Mouse (Mus musculus) lung, postnatal 0 days (tissue): ENCODE data around the gene Ptgr1. TPM values are rescaled to one million over a fixed set of nuclear protein-coding genes. Genes with fewer than 3 reads are reported as not detected.

ENCODE experiments used
- ATAC-seq: fragments of 200-750 bp; cut with Nextera tagmentation; 2 replicates; pipeline ENCODE4 v1.8.0; 2017; ENCODE audit warnings: moderate library complexity
- DNase-seq: peaks from one replicate; pipeline ENCODE4 v3.0.0-alpha.2; 2016; ENCODE audit warnings: low spot score
- H3K27ac ChIP-seq: fragments of 300-500 bp; sonication (generic); 2 replicates; pipeline ENCODE4 v1.5.1; 2014; ENCODE audit warnings: antibody characterized with exemption, mild to moderate bottlenecking, low read length, mixed read lengths
- H3K27me3 ChIP-seq: fragments of 300-500 bp; sonication (generic); replicated peaks from 2 replicates; pipeline ENCODE4 v1.6.1; 2014; ENCODE audit warnings: low read length, mixed read lengths; ENCODE audit not compliant: insufficient read depth
- H3K36me3 ChIP-seq: fragments of 300-500 bp; sonication (generic); 2 replicates; pipeline ENCODE4 v1.6.1; 2014; ENCODE audit warnings: low read length, mixed read lengths; ENCODE audit not compliant: insufficient read depth
- H3K4me1 ChIP-seq: fragments of 300-500 bp; sonication (generic); 2 replicates; pipeline ENCODE4 v1.6.1; 2014; ENCODE audit warnings: antibody characterized with exemption, low read depth, low read length, mixed read lengths; ENCODE audit not compliant: insufficient read depth
- H3K4me2 ChIP-seq: fragments of 300-500 bp; sonication (generic); replicated peaks from 2 replicates; pipeline ENCODE4 v1.6.1; 2014; ENCODE audit warnings: low read depth, mild to moderate bottlenecking, low read length, moderate library complexity, mixed read lengths
- H3K4me3 ChIP-seq: fragments of 300-500 bp; sonication (generic); 2 replicates; pipeline ENCODE4 v1.5.1; 2014; ENCODE audit warnings: low read depth, low read length
- H3K9ac ChIP-seq: fragments of 300-500 bp; sonication (generic); replicated peaks from 2 replicates; pipeline ENCODE4 v1.6.1; 2014; ENCODE audit warnings: low read depth, mild to moderate bottlenecking
- H3K9me3 ChIP-seq: fragments of 300-500 bp; sonication (generic); 2 replicates; pipeline ENCODE4 v1.6.1; 2016; ENCODE audit warnings: low read length, mixed read lengths
- CTCF ChIP-seq: IDR thresholded peaks from 2 replicates; pipeline ENCODE4 v1.5.1; 2016; ENCODE audit warnings: antibody characterized with exemption, mild to moderate bottlenecking
- EP300 ChIP-seq: IDR thresholded peaks from 2 replicates; pipeline ENCODE4 v1.6.1; 2016; ENCODE audit warnings: antibody characterized with exemption, mild to moderate bottlenecking, control low read depth
- WGBS: fragments of 180-500 bp; shearing (Covaris S2); extraction: QIAGEN DNeasy Blood & Tissue Kit; methylation state at CpG from one replicate; pipeline ENCODE4 v1.1.7; 2014; 5-methylcytosine and 5-hydroxymethylcytosine counted together
- polyA plus RNA-seq: library from polyadenylated mRNA; unstranded; fragments of >200 nt; fragmentation: Nextera tagmentation; extraction: Ambion mirVana; gene quantifications from 2 replicates; pipeline ENCODE4 v1.2.1, GENCODE M21; 2015

Ptgr1 gene
- polyA plus RNA-seq, 1 experiment from 2014 or later = 23.5 TPM

GRCm38 (mm10) chr4:58952630-58953029, 34.3 kb downstream of the Ptgr1 start:
- Histone ChIP-seq H3K36me3 (no peaks in the 10 kb centered on the region), H3K27ac (no peak overlapping the region), H3K9ac (no peak overlapping the region), H3K4me1 (no peaks in the 10 kb centered on the region), H3K4me3 (no peak overlapping the region), H3K9me3 (no peaks in the 10 kb centered on the region), H3K4me2 (no peak overlapping the region), H3K27me3 (no peaks in the 10 kb centered on the region)
- ATAC-seq (no peak), DNase-seq (no peak)
- WGBS = 88% methylated on average over 11 of the region's 11 CpGs
- TF ChIP-seq CTCF (no peak), EP300 (no peak)

- H3K4me1 ChIP-seq = no peaks in the 10 kb centered on the region
- ATAC-seq (no peak), DNase-seq (no peak)
- no peak overlapping the region for H3K27ac ChIP-seq
- no peak overlapping the region for H3K9ac ChIP-seq
- H3K36me3 ChIP-seq = no peaks in the 10 kb centered on the region
- no peaks in the 10 kb centered on the region for H3K9me3 ChIP-seq
- 80% methylated on average over 4 of the region's 4 CpGs for WGBS
- H3K4me2 ChIP-seq = no peak overlapping the region
- TF ChIP-seq EP300 (no peak), CTCF (no peak)
- H3K4me3 ChIP-seq = no peak overlapping the region
- H3K27me3 ChIP-seq = no peaks in the 10 kb centered on the region
Observed at GRCm38 (mm10) chr4:58948391-58948790, 38.5 kb downstream of the Ptgr1 start.

- H3K4me1 ChIP-seq = no peaks in the 10 kb centered on the region
- H3K9me3 ChIP-seq = no peaks in the 10 kb centered on the region
- no peak overlapping the region for H3K9ac ChIP-seq
- no peaks in the 10 kb centered on the region for H3K36me3 ChIP-seq
- TF ChIP-seq CTCF (no peak), EP300 (no peak)
- no peak overlapping the region for H3K27ac ChIP-seq
- no peak for ATAC-seq
- DNase-seq = no peak
- H3K27me3 ChIP-seq = no peaks in the 10 kb centered on the region
- no peak overlapping the region for H3K4me3 ChIP-seq
- no peak overlapping the region for H3K4me2 ChIP-seq
- 58% methylated on average over 5 of the region's 5 CpGs for WGBS
Observed at GRCm38 (mm10) chr4:58944695-58945094, 42.2 kb downstream of the Ptgr1 start.

GRCm38 (mm10) chr4:58944206-58944553, 42.7 kb downstream of the Ptgr1 start:
- 14% methylated on average over 6 of the region's 6 CpGs for WGBS
- Histone ChIP-seq H3K4me2 (peak overlapping the region; percentile 97), H3K4me3 (0 out of 2 replicates have a peak overlapping the region, but pooled peaks have one; percentile 56), H3K4me1 (no peaks in the 10 kb centered on the region), H3K9me3 (no peaks in the 10 kb centered on the region), H3K27ac (no peak overlapping the region), H3K9ac (no peak overlapping the region), H3K36me3 (no peaks in the 10 kb centered on the region), H3K27me3 (no peaks in the 10 kb centered on the region)
- DNase-seq (no peak), ATAC-seq (no peak)
- TF ChIP-seq EP300 (no peak), CTCF (no peak)

GRCm38 (mm10) chr4:58943420-58944205, 43.3 kb downstream of the Ptgr1 start, which contains the start of gene Zkscan16:
TSS of gene Zkscan16 (plus strand) at chr4:58943628.
- no peak within 1 kb of the TSS; the same call in 1 of the 2 replicates for H3K9ac ChIP-seq
- no peak within 1 kb of the TSS for H3K27ac ChIP-seq
- WGBS = 2% methylated on average over 50 of the region's 50 CpGs
- H3K9me3 ChIP-seq = no peaks in the 10 kb centered on the region
- TF ChIP-seq CTCF (no peak), EP300 (no peak)
- peak within 1 kb of the TSS; percentile 97 for H3K4me2 ChIP-seq
- DNase-seq = peak; percentile 70
- H3K27me3 ChIP-seq = no peaks in the 10 kb centered on the region
- no peaks in the 10 kb centered on the region for H3K4me1 ChIP-seq
- no peaks in the 10 kb centered on the region for H3K36me3 ChIP-seq
- peak; percentile 54 for ATAC-seq
- peak within 1 kb of the TSS; percentile 56 for H3K4me3 ChIP-seq

GRCm38 (mm10) chr4:58942942-58943341, 44.0 kb downstream of the Ptgr1 start:
- Histone ChIP-seq H3K4me3 (peak overlapping the region; percentile 56), H3K36me3 (no peaks in the 10 kb centered on the region), H3K9ac (no peak overlapping the region), H3K27me3 (no peaks in the 10 kb centered on the region), H3K27ac (no peak overlapping the region), H3K4me1 (no peaks in the 10 kb centered on the region), H3K9me3 (no peaks in the 10 kb centered on the region), H3K4me2 (peak overlapping the region; percentile 97)
- DNase-seq = no peak
- no peak for TF ChIP-seq EP300
- no peak for TF ChIP-seq CTCF
- no peak for ATAC-seq
- WGBS = 79% methylated on average over 4 of the region's 4 CpGs
